Mouse (Mus musculus) ZHBTc4 (cell line): ENCODE data around the gene Nudc.
A peak's percentile ranks its signal among the peaks of the same experiment; 100 is the strongest.

Source experiments
- DNase-seq: peaks from one replicate; pipeline ENCODE4 v3.0.0-alpha.2; 2011; ENCODE audit warnings: low read depth, low spot score

The Nudc gene

GRCm38 (mm10) chr4:133536081-133536480, 9.7 kb downstream of the Nudc start:
- DNase-seq = peak; percentile 40

GRCm38 (mm10) chr4:133532777-133533176, 13.0 kb downstream of the Nudc start:
- no peak for DNase-seq

GRCm38 (mm10) chr4:133527788-133528187, 18.0 kb downstream of the Nudc start:
- DNase-seq = no peak

- DNase-seq = no peak
Measured at GRCm38 (mm10) chr4:133521502-133521901, 24.3 kb downstream of the Nudc start.

- peak; percentile 41 for DNase-seq
Measured at GRCm38 (mm10) chr4:133519369-133519665, 26.5 kb downstream of the Nudc start.

- DNase-seq = peak; percentile 51
Measured at GRCm38 (mm10) chr4:133518601-133519368, 27.0 kb downstream of the Nudc start, which contains the start of gene Kdf1. Gene Kdf1, plus strand, starts transcription at chr4:133518963.

GRCm38 (mm10) chr4:133512972-133513371, 32.8 kb downstream of the Nudc start:
- DNase-seq = peak; percentile 86

- peak; percentile 40 for DNase-seq
Measured at GRCm38 (mm10) chr4:133512511-133512910, 33.3 kb downstream of the Nudc start.

- no peak for DNase-seq
Measured at GRCm38 (mm10) chr4:133511050-133511449, 34.7 kb downstream of the Nudc start.

- DNase-seq = no peak
Measured at GRCm38 (mm10) chr4:133508990-133509389, 36.8 kb downstream of the Nudc start.

- DNase-seq = no peak
Measured at GRCm38 (mm10) chr4:133506573-133506972, 39.2 kb downstream of the Nudc start.

- DNase-seq = no peak
Measured at GRCm38 (mm10) chr4:133504755-133505485, 40.9 kb downstream of the Nudc start.

- DNase-seq = no peak
Measured at GRCm38 (mm10) chr4:133504300-133504699, 41.5 kb downstream of the Nudc start.

GRCm38 (mm10) chr4:133501514-133501913, 44.3 kb downstream of the Nudc start:
- DNase-seq = no peak

- DNase-seq = peak; percentile 95
Measured at GRCm38 (mm10) chr4:133498160-133498724, 47.6 kb downstream of the Nudc start, which contains the start of gene Trnp1. Gene Trnp1, minus strand, starts transcription at chr4:133498550.

GRCm38 (mm10) chr4:133497461-133498159, 48.2 kb downstream of the Nudc start:
- DNase-seq = peak; percentile 74

GRCm38 (mm10) chr4:133496738-133497445, 48.9 kb downstream of the Nudc start:
- DNase-seq = no peak

- DNase-seq = peak; percentile 40
Measured at GRCm38 (mm10) chr4:133495711-133496110, 50.1 kb downstream of the Nudc start.

GRCm38 (mm10) chr4:133494867-133495266, 50.9 kb downstream of the Nudc start:
- no peak for DNase-seq

GRCm38 (mm10) chr4:133494432-133494831, 51.4 kb downstream of the Nudc start:
- peak; percentile 93 for DNase-seq

GRCm38 (mm10) chr4:133493895-133494294, 51.9 kb downstream of the Nudc start:
- DNase-seq = peak; percentile 34
